Mouse (Mus musculus) CH12.LX (cell line): ENCODE data around the gene Wee1. TPM values are rescaled to one million over a fixed set of nuclear protein-coding genes. Genes with fewer than 3 reads are reported as not detected.
A peak's percentile ranks its signal among the peaks of the same experiment; 100 is the strongest.

Experiments used
- DNase-seq: peaks from one replicate; pipeline ENCODE4 v3.0.0-alpha.2; 2013; ENCODE audit errors: extremely low read depth
- H3K27ac ChIP-seq: 2 replicates; pipeline ENCODE4 v1.5.1; 2012; ENCODE audit warnings: low read depth, mild to moderate bottlenecking, control low read depth, moderate library complexity; ENCODE audit not compliant: insufficient read depth
- H3K27me3 ChIP-seq: replicated peaks from 2 replicates; pipeline ENCODE3; 2012; ENCODE audit warnings: inconsistent platforms
- H3K36me3 ChIP-seq, 2 experiments: replicated peaks in 1 of 2; 2 replicates each; pipeline versions ENCODE3 to v1.6.1; 2012; ENCODE audit warnings: inconsistent platforms in 1 of 2, low read length in 1 of 2, mild to moderate bottlenecking in 1 of 2, mixed read lengths in 1 of 2, moderate library complexity in 1 of 2; ENCODE audit not compliant: control insufficient read depth in 1 of 2, insufficient read depth in 1 of 2
- H3K4me1 ChIP-seq, 2 experiments: 2 replicates each; pipeline ENCODE4 v1.6.1; 2012; ENCODE audit warnings: inconsistent platforms in 1 of 2, moderate library complexity in 1 of 2; ENCODE audit not compliant: insufficient read depth in 2 of 2, control insufficient read depth in 1 of 2
- H3K4me2 ChIP-seq: 2 replicates; pipeline ENCODE4 v1.6.1; 2012; ENCODE audit warnings: low read depth, mild to moderate bottlenecking, control low read depth; ENCODE audit not compliant: poor library complexity, insufficient read depth, severe bottlenecking
- H3K4me3 ChIP-seq, 3 experiments: fragments of 150-350 bp in 1 of 3; sonication (generic) in 1 of 3; replicated peaks in 1 of 3; 2 replicates each; pipeline versions ENCODE3 to v1.5.1; 2011 to 2012; ENCODE audit warnings: low read depth in 2 of 3, low read length in 2 of 3, mild to moderate bottlenecking in 2 of 3, moderate library complexity in 2 of 3, control low read depth in 1 of 3, improper control_type of control experiment in 1 of 3, inconsistent platforms in 1 of 3, mixed read lengths in 1 of 3; ENCODE audit not compliant: poor library complexity in 1 of 3
- H3K79me2 ChIP-seq: replicated peaks from 2 replicates; pipeline ENCODE4 v1.6.1; 2012; ENCODE audit warnings: mild to moderate bottlenecking, moderate library complexity; ENCODE audit not compliant: control insufficient read depth, poor library complexity, insufficient read depth, severe bottlenecking; ENCODE audit errors: extremely low read depth
- H3K9ac ChIP-seq: 2 replicates; pipeline ENCODE4 v1.6.1; 2012; ENCODE audit warnings: low read depth, mild to moderate bottlenecking, control low read depth, moderate library complexity; ENCODE audit not compliant: insufficient read depth
- H3K9me3 ChIP-seq: replicated peaks from 2 replicates; pipeline ENCODE3; 2012; ENCODE audit warnings: low read length, inconsistent platforms, mixed read lengths
- BHLHE40 ChIP-seq: IDR thresholded peaks from 2 replicates; pipeline ENCODE4 v1.6.1; 2011; ENCODE audit warnings: mild to moderate bottlenecking, low read depth, low read length, improper control_type of control experiment
- CHD2 ChIP-seq: IDR thresholded peaks from 2 replicates; pipeline ENCODE4 v1.6.1; 2011; ENCODE audit warnings: low read length, improper control_type of control experiment
- CTCF ChIP-seq, 2 experiments: IDR thresholded peaks in 1 of 2; conservative IDR thresholded peaks in 1 of 2; 2 replicates each; pipeline ENCODE4 v1.5.1; 2011 to 2012; ENCODE audit warnings: low read depth in 2 of 2, low read length in 2 of 2, improper control_type of control experiment in 1 of 2, inconsistent platforms in 1 of 2, mild to moderate bottlenecking in 1 of 2, moderate library complexity in 1 of 2
- E2F4 ChIP-seq: IDR thresholded peaks from 2 replicates; pipeline ENCODE4 v1.6.1; 2011; ENCODE audit warnings: low read depth, low read length, improper control_type of control experiment; ENCODE audit not compliant: insufficient replicate concordance
- EP300 ChIP-seq: IDR thresholded peaks from 2 replicates; pipeline ENCODE4 v1.6.1; 2011; ENCODE audit warnings: low read length, improper control_type of control experiment
- ETS1 ChIP-seq: conservative IDR thresholded peaks from 2 replicates; pipeline ENCODE4 v1.6.1; 2012; ENCODE audit warnings: low read depth, mild to moderate bottlenecking, inconsistent platforms, low read length, improper control_type of control experiment, moderate library complexity
- HCFC1 ChIP-seq: IDR thresholded peaks from 2 replicates; pipeline ENCODE4 v1.6.1; 2012; ENCODE audit warnings: low read depth, mild to moderate bottlenecking, inconsistent platforms, low read length, improper control_type of control experiment
- IRF4 ChIP-seq: IDR thresholded peaks from 2 replicates; pipeline ENCODE4 v1.6.1; 2014; ENCODE audit warnings: low read depth, mild to moderate bottlenecking, inconsistent platforms, low read length, improper control_type of control experiment
- MAFK ChIP-seq: IDR thresholded peaks from 2 replicates; pipeline ENCODE4 v1.6.1; 2011; ENCODE audit warnings: low read length, improper control_type of control experiment; ENCODE audit not compliant: insufficient replicate concordance
- MEF2A ChIP-seq: IDR thresholded peaks from 2 replicates; pipeline ENCODE4 v1.6.1; 2014; ENCODE audit warnings: low read depth, mild to moderate bottlenecking, inconsistent platforms, low read length, improper control_type of control experiment, borderline replicate concordance
- MYC ChIP-seq: IDR thresholded peaks from 2 replicates; pipeline ENCODE4 v1.6.1; 2011; ENCODE audit warnings: low read depth, mild to moderate bottlenecking, improper control_type of control experiment, low read length
- NELFE ChIP-seq: IDR thresholded peaks from 2 replicates; pipeline ENCODE4 v1.6.1; 2011; ENCODE audit warnings: low read depth, low read length, improper control_type of control experiment
- NRF1 ChIP-seq: IDR thresholded peaks from 2 replicates; pipeline ENCODE4 v1.6.1; 2014; ENCODE audit warnings: low read depth, mild to moderate bottlenecking, inconsistent platforms, low read length, improper control_type of control experiment, moderate library complexity
- PAX5 ChIP-seq: IDR thresholded peaks from 2 replicates; pipeline ENCODE4 v1.6.1; 2012; ENCODE audit warnings: low read length, inconsistent platforms, mixed read lengths
- POLR2A ChIP-seq: IDR thresholded peaks from 2 replicates; pipeline ENCODE4 v1.6.1; 2011; ENCODE audit warnings: low read depth, mild to moderate bottlenecking, improper control_type of control experiment, low read length
- POLR2AphosphoS2 ChIP-seq: IDR thresholded peaks from 2 replicates; pipeline ENCODE4 v1.6.1; 2011; ENCODE audit warnings: low read depth, low read length, improper control_type of control experiment
- RCOR1 ChIP-seq: conservative IDR thresholded peaks from 2 replicates; pipeline ENCODE4 v1.6.1; 2012; ENCODE audit warnings: low read depth, mild to moderate bottlenecking, inconsistent platforms, low read length, improper control_type of control experiment
- TBP ChIP-seq: conservative IDR thresholded peaks from 2 replicates; pipeline ENCODE4 v1.6.1; 2011; ENCODE audit warnings: low read depth, low read length, improper control_type of control experiment
- TCF12 ChIP-seq: IDR thresholded peaks from 2 replicates; pipeline ENCODE4 v1.6.1; 2014; ENCODE audit warnings: low read depth, mild to moderate bottlenecking, inconsistent platforms, low read length, improper control_type of control experiment
- USF1 ChIP-seq: IDR thresholded peaks from 2 replicates; pipeline ENCODE4 v1.6.1; 2014; ENCODE audit warnings: low read depth, mild to moderate bottlenecking, inconsistent platforms, low read length, improper control_type of control experiment
- USF2 ChIP-seq: conservative IDR thresholded peaks from 2 replicates; pipeline ENCODE4 v1.6.1; 2011; ENCODE audit warnings: low read depth, low read length, improper control_type of control experiment
- ZC3H11A ChIP-seq: IDR thresholded peaks from 2 replicates; pipeline ENCODE4 v1.6.1; 2012; ENCODE audit warnings: low read depth, mild to moderate bottlenecking, inconsistent platforms, low read length, improper control_type of control experiment
- ZMIZ1 ChIP-seq: IDR thresholded peaks from 2 replicates; pipeline ENCODE4 v1.6.1; 2012; ENCODE audit warnings: low read depth, mild to moderate bottlenecking, inconsistent platforms, low read length, improper control_type of control experiment
- dilution Hi-C: fragments of 300-500 bp; cut with MboI; formaldehyde crosslinking; loops from 2 replicates; pipeline ENCODE4 v1.14.3; 2020; ENCODE audit warnings: low sequenced_read_pairs; ENCODE audit not compliant: extremely low pct_unique_long_range_greater_than_20kb, extremely low pct_ligation_motif_present
- in situ Hi-C: fragments of 300-500 bp; cut with MboI; formaldehyde crosslinking; loops from 3 replicates; pipeline ENCODE4 v1.14.3; 2019; ENCODE audit warnings: low sequenced_read_pairs, low pct_ligation_motif_present, low pct_unique_long_range_greater_than_20kb, mixed read lengths
- polyA plus RNA-seq: library from polyadenylated mRNA; unstranded; fragments of >175 nt; gene quantifications from 2 replicates; pipeline ENCODE4 v1.2.1, GENCODE M21; 2012; ENCODE audit warnings: low read depth; ENCODE audit not compliant: insufficient read length
- total RNA-seq, 2 experiments: library from RNA; depleted of rRNA; stranded (reverse); fragments of 300-350 nt in 1 of 2; fragments of >200 nt in 1 of 2; gene quantifications; 2 replicates each; pipeline ENCODE4 v1.2.3; 2012 to 2014

Gene Wee1
- total and polyA plus RNA-seq, 3 experiments, result 10.1 to 30.3 (median 14.2) TPM

DNA sequence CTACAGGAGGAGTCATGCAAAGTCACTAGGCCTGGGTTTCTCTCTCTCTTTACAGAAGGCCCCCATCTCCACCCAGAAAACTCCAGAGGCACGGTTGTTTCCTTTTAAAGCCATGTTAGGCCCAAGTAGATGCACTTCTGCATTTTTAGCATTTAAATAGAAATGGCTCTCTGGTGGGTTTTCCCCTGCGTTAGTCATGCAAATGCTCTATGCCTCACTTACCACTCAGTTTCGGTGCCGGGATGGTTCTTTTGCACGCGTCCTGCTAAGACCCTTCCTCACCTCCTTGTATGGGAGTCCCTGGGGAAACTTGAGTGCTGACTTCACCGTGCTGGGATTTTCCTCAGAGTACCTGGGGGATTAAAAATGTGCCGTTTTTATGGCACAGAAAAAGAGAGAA is 44.4 kb downstream of the Wee1 start (continued):
- peak; percentile 90 for TF ChIP-seq MAFK
- peak; percentile 95 for TF ChIP-seq IRF4
- TF ChIP-seq CHD2, result peak; percentile 82
- peak; percentile 90 for TF ChIP-seq TBP

DNA sequence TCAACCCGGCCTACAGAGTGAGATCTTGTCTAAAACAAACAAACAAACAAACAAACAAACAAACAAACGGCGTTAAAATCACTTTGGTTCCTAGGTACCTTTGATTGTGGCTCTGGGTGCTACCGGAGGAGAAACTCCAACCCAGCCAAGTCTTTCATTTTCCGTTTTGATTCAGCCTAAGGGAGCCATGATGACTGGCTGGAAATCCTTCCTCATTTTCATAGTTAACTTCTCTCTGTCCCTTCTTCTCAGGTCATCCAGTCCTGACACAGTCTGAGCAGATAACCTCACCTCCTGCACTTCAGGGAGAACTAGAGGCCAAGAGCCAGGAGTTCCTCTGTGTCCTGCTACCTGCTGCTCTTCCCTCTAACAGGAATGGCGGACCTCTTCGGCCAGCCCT is 57.4 kb downstream of the Wee1 start:
- no peak for DNase-seq
- dilution Hi-C loops, result no loop called here
- TF ChIP-seq POLR2AphosphoS2 (no peak), MYC (no peak), CHD2 (no peak), USF2 (no peak), IRF4 (no peak), RCOR1 (no peak), ZMIZ1 (no peak), POLR2A (no peak), HCFC1 (no peak)
- TF ChIP-seq, all 38 proteins: peak for 0
- no peak overlapping the region for H3K4me3 ChIP-seq
- in situ Hi-C loops, result no loop called here
- H3K79me2 ChIP-seq, result no peaks in the 10 kb centered on the region
- no peaks in the 10 kb centered on the region for H3K36me3 ChIP-seq
- H3K4me1 ChIP-seq, result peaks cover 2 to 46% of the 10 kb centered on the region in 2 experiments; a peak in 3 of 4 replicates
- peaks cover 2% of the 10 kb centered on the region for H3K9me3 ChIP-seq
- H3K27ac ChIP-seq, result no peak overlapping the region
- H3K4me2 ChIP-seq, result no peak overlapping the region
- H3K9ac ChIP-seq, result no peak overlapping the region
- no peaks in the 10 kb centered on the region for H3K27me3 ChIP-seq

DNA sequence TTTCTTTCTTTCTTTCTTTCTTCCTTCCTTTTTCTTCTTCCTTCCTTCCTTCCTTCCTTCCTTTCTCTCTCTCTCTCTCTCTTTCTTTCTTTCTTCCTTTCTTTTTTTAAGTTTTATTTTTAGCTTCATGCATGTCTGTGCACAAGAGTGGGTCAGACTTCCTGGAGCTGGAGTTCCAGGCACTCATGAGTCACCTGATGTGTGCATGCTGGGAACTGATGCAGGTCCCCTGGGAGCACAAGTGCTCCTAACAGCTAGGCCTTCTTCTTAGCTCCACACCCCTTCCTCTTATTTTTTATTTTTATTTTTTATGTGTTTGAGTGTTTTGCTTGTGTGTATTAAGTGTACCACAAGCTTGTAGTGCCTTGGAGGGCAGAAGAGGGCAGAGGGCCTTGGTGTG is 58.8 kb downstream of the Wee1 start:
- dilution Hi-C loops (no loop called here), in situ Hi-C loops (no loop called here)
- no peak overlapping the region for H3K9ac ChIP-seq
- peak; percentile 35 for DNase-seq
- H3K36me3 ChIP-seq, result no peaks in the 10 kb centered on the region
- no peak overlapping the region for H3K27ac ChIP-seq
- TF ChIP-seq USF1 (no peak), EP300 (no peak), TCF12 (no peak), HCFC1 (no peak), PAX5 (no peak), CTCF (conservative IDR thresholded peaks at IDR 0.05 in 1 of 2, IDR thresholded peaks at IDR 0.05 in 1 of 2; ENCODE audit: low read depth in 2 of 2, low read length in 2 of 2) (no peak), IRF4 (0 out of 2 replicates have a peak, but pooled peaks have one; percentile 18), BHLHE40 (peak; percentile 87), E2F4 (no peak), NELFE (no peak), ZC3H11A (no peak), MEF2A (peak; percentile 21; the same call in 1 of the 2 replicates), NRF1 (no peak), MYC (no peak), ETS1 (peak; percentile 28; the same call in 1 of the 2 replicates)
- H3K27me3 ChIP-seq, result no peaks in the 10 kb centered on the region
- no peaks in the 10 kb centered on the region for H3K9me3 ChIP-seq
- H3K79me2 ChIP-seq, result no peaks in the 10 kb centered on the region
- H3K4me2 ChIP-seq, result no peak overlapping the region
- no peak overlapping the region for H3K4me3 ChIP-seq
- peaks cover 11 to 60% of the 10 kb centered on the region in 2 experiments for H3K4me1 ChIP-seq
